Mouse (Mus musculus) liver, embryonic 15.5 days (tissue): ENCODE measurements around the gene Atl3. TPM values are rescaled to one million over a fixed set of nuclear protein-coding genes. Genes with fewer than 3 reads are reported as not detected.

Source experiments
- ATAC-seq: fragments of 200-750 bp; cut with Nextera tagmentation; 2 replicates; pipeline ENCODE4 v1.8.0; 2017; ENCODE audit warnings: moderate number of reproducible peaks, mild to moderate bottlenecking, moderate library complexity; ENCODE audit not compliant: insufficient read depth
- H3K27ac ChIP-seq: fragments of 300-500 bp; sonication (generic); replicated peaks from 2 replicates; pipeline ENCODE4 v1.5.1; 2015; ENCODE audit warnings: mild to moderate bottlenecking, inconsistent platforms
- H3K27me3 ChIP-seq: fragments of 300-500 bp; sonication (generic); 2 replicates; pipeline ENCODE4 v1.6.1; 2015; ENCODE audit warnings: mild to moderate bottlenecking, inconsistent platforms
- H3K36me3 ChIP-seq: fragments of 300-500 bp; sonication (generic); replicated peaks from 2 replicates; pipeline ENCODE4 v1.6.1; 2015; ENCODE audit warnings: moderate library complexity, mild to moderate bottlenecking, inconsistent platforms
- H3K4me1 ChIP-seq: fragments of 300-500 bp; sonication (generic); replicated peaks from 2 replicates; pipeline ENCODE4 v1.6.1; 2015; ENCODE audit warnings: inconsistent platforms
- H3K4me2 ChIP-seq: fragments of 300-500 bp; sonication (generic); 2 replicates; pipeline ENCODE4 v1.6.1; 2015; ENCODE audit warnings: moderate library complexity, mild to moderate bottlenecking, inconsistent platforms
- H3K4me3 ChIP-seq: fragments of 300-500 bp; sonication (generic); replicated peaks from 2 replicates; pipeline ENCODE4 v1.5.1; 2015; ENCODE audit warnings: mild to moderate bottlenecking, inconsistent platforms
- H3K9ac ChIP-seq: fragments of 300-500 bp; sonication (generic); 2 replicates; pipeline ENCODE4 v1.6.1; 2015; ENCODE audit warnings: moderate library complexity, mild to moderate bottlenecking, inconsistent platforms
- H3K9me3 ChIP-seq: fragments of 300-500 bp; sonication (generic); replicated peaks from 2 replicates; pipeline ENCODE4 v1.6.1; 2016; ENCODE audit warnings: inconsistent platforms
- WGBS: fragments of 180-500 bp; shearing (Covaris S2); methylation state at CpG from one replicate; pipeline ENCODE4 v1.1.7; 2015; ENCODE audit warnings: mixed read lengths; ENCODE audit not compliant: insufficient replicate concordance; 5-methylcytosine and 5-hydroxymethylcytosine counted together
- polyA plus RNA-seq: library from polyadenylated mRNA; unstranded; fragments of >200 nt; fragmentation: Nextera tagmentation; extraction: Ambion mirVana; gene quantifications from 2 replicates; pipeline ENCODE4 v1.2.1, GENCODE M21; 2015

The Atl3 gene
- polyA plus RNA-seq, 1 experiment from 2014 or later: 5.1 TPM

- H3K36me3 ChIP-seq: no peaks in the 10 kb centered on the region
- H3K9me3 ChIP-seq: no peaks in the 10 kb centered on the region
- ATAC-seq: no peak
- H3K9ac ChIP-seq: no peak overlapping the region
- H3K27me3 ChIP-seq: no peaks in the 10 kb centered on the region
- 77% methylated on average over 1 of the region's 1 CpGs for WGBS
- no peak overlapping the region for H3K4me2 ChIP-seq
- no peak overlapping the region for H3K4me3 ChIP-seq
- peaks cover 22% of the 10 kb centered on the region for H3K4me1 ChIP-seq
- H3K27ac ChIP-seq: no peak overlapping the region
These were observed 6.9 kb downstream of the Atl3 start for GRCm38 (mm10) chr19:7500701-7501100.

- Histone ChIP-seq H3K9me3 (no peaks in the 10 kb centered on the region), H3K27me3 (no peaks in the 10 kb centered on the region), H3K9ac (no peak overlapping the region), H3K4me2 (no peak overlapping the region), H3K27ac (no peak overlapping the region), H3K36me3 (no peaks in the 10 kb centered on the region), H3K4me3 (no peak overlapping the region), H3K4me1 (peaks cover 15% of the 10 kb centered on the region)
- 61% methylated on average over 2 of the region's 2 CpGs for WGBS
- no peak for ATAC-seq
These were observed 8.6 kb downstream of the Atl3 start for GRCm38 (mm10) chr19:7502432-7502831.

- H3K9ac ChIP-seq: no peak overlapping the region
- no peaks in the 10 kb centered on the region for H3K27me3 ChIP-seq
- WGBS: 68% methylated on average over 1 of the region's 1 CpGs
- H3K4me2 ChIP-seq: no peak overlapping the region
- H3K27ac ChIP-seq: no peak overlapping the region
- H3K4me3 ChIP-seq: no peak overlapping the region
- ATAC-seq: no peak
- peaks cover 10% of the 10 kb centered on the region for H3K4me1 ChIP-seq
- no peaks in the 10 kb centered on the region for H3K9me3 ChIP-seq
- peaks cover 15% of the 10 kb centered on the region for H3K36me3 ChIP-seq
These were observed 12.5 kb downstream of the Atl3 start for GRCm38 (mm10) chr19:7506321-7506720.

GRCm38 (mm10) chr19:7508026-7508425, 14.2 kb downstream of the Atl3 start:
- H3K4me2 ChIP-seq: no peak overlapping the region
- H3K4me1 ChIP-seq: peaks cover 11% of the 10 kb centered on the region
- 77% methylated on average over 4 of the region's 4 CpGs for WGBS
- no peak overlapping the region for H3K27ac ChIP-seq
- no peak overlapping the region for H3K4me3 ChIP-seq
- H3K9ac ChIP-seq: no peak overlapping the region
- ATAC-seq: no peak
- no peaks in the 10 kb centered on the region for H3K27me3 ChIP-seq
- peaks cover 28% of the 10 kb centered on the region for H3K36me3 ChIP-seq
- H3K9me3 ChIP-seq: no peaks in the 10 kb centered on the region

- Histone ChIP-seq H3K4me1 (peaks cover 6% of the 10 kb centered on the region), H3K27ac (no peak overlapping the region), H3K4me3 (no peak overlapping the region), H3K9ac (no peak overlapping the region), H3K9me3 (no peaks in the 10 kb centered on the region), H3K27me3 (no peaks in the 10 kb centered on the region), H3K36me3 (peaks cover 58% of the 10 kb centered on the region), H3K4me2 (no peak overlapping the region)
- WGBS: 15% methylated on average over 1 of the region's 1 CpGs
- ATAC-seq: no peak
These were observed 22.6 kb downstream of the Atl3 start for GRCm38 (mm10) chr19:7516437-7516836.

GRCm38 (mm10) chr19:7521619-7522018, 27.8 kb downstream of the Atl3 start:
- no peak overlapping the region for H3K9ac ChIP-seq
- H3K27me3 ChIP-seq: no peaks in the 10 kb centered on the region
- H3K9me3 ChIP-seq: no peaks in the 10 kb centered on the region
- no peaks in the 10 kb centered on the region for H3K4me1 ChIP-seq
- H3K4me3 ChIP-seq: no peak overlapping the region
- no peak overlapping the region for H3K27ac ChIP-seq
- no peak for ATAC-seq
- WGBS: 76% methylated on average over 3 of the region's 3 CpGs
- peaks cover 69% of the 10 kb centered on the region for H3K36me3 ChIP-seq
- no peak overlapping the region for H3K4me2 ChIP-seq

- Histone ChIP-seq H3K9ac (no peak overlapping the region), H3K27me3 (no peaks in the 10 kb centered on the region), H3K27ac (no peak overlapping the region), H3K36me3 (peaks cover 61% of the 10 kb centered on the region), H3K9me3 (no peaks in the 10 kb centered on the region), H3K4me2 (no peak overlapping the region), H3K4me3 (no peak overlapping the region), H3K4me1 (no peaks in the 10 kb centered on the region)
- no peak for ATAC-seq
- 93% methylated on average over 2 of the region's 2 CpGs for WGBS
These were observed 29.0 kb downstream of the Atl3 start for GRCm38 (mm10) chr19:7522856-7523255.

GRCm38 (mm10) chr19:7523292-7523691, 29.5 kb downstream of the Atl3 start:
- H3K27me3 ChIP-seq: no peaks in the 10 kb centered on the region
- WGBS: 74% methylated on average over 1 of the region's 1 CpGs
- no peak overlapping the region for H3K4me2 ChIP-seq
- H3K4me3 ChIP-seq: no peak overlapping the region
- no peak overlapping the region for H3K27ac ChIP-seq
- H3K9me3 ChIP-seq: no peaks in the 10 kb centered on the region
- H3K9ac ChIP-seq: no peak overlapping the region
- ATAC-seq: no peak
- H3K36me3 ChIP-seq: peaks cover 64% of the 10 kb centered on the region
- no peaks in the 10 kb centered on the region for H3K4me1 ChIP-seq

GRCm38 (mm10) chr19:7523781-7524180, 29.9 kb downstream of the Atl3 start:
- no peaks in the 10 kb centered on the region for H3K4me1 ChIP-seq
- H3K36me3 ChIP-seq: peaks cover 64% of the 10 kb centered on the region
- H3K4me2 ChIP-seq: no peak overlapping the region
- no peak for ATAC-seq
- no peak overlapping the region for H3K27ac ChIP-seq
- H3K9me3 ChIP-seq: no peaks in the 10 kb centered on the region
- H3K4me3 ChIP-seq: no peak overlapping the region
- no peaks in the 10 kb centered on the region for H3K27me3 ChIP-seq
- no peak overlapping the region for H3K9ac ChIP-seq

GRCm38 (mm10) chr19:7524879-7525278, 31.0 kb downstream of the Atl3 start:
- H3K27me3 ChIP-seq: no peaks in the 10 kb centered on the region
- H3K4me2 ChIP-seq: no peak overlapping the region
- no peaks in the 10 kb centered on the region for H3K4me1 ChIP-seq
- H3K9me3 ChIP-seq: no peaks in the 10 kb centered on the region
- no peak overlapping the region for H3K4me3 ChIP-seq
- peaks cover 64% of the 10 kb centered on the region for H3K36me3 ChIP-seq
- no peak overlapping the region for H3K27ac ChIP-seq
- WGBS: 74% methylated on average over 3 of the region's 3 CpGs
- no peak for ATAC-seq
- H3K9ac ChIP-seq: no peak overlapping the region

GRCm38 (mm10) chr19:7528639-7529428, 35.0 kb downstream of the Atl3 start:
- no peak overlapping the region for H3K4me3 ChIP-seq
- no peaks in the 10 kb centered on the region for H3K9me3 ChIP-seq
- no peak overlapping the region for H3K4me2 ChIP-seq
- no peaks in the 10 kb centered on the region for H3K27me3 ChIP-seq
- peaks cover 72% of the 10 kb centered on the region for H3K36me3 ChIP-seq
- ATAC-seq: no peak
- WGBS: 54% methylated on average over 7 of the region's 7 CpGs
- no peak overlapping the region for H3K9ac ChIP-seq
- no peaks in the 10 kb centered on the region for H3K4me1 ChIP-seq
- H3K27ac ChIP-seq: no peak overlapping the region

GRCm38 (mm10) chr19:7531906-7532305, 38.1 kb downstream of the Atl3 start:
- 81% methylated on average over 5 of the region's 5 CpGs for WGBS
- Histone ChIP-seq H3K4me2 (no peak overlapping the region), H3K9me3 (no peaks in the 10 kb centered on the region), H3K27me3 (no peaks in the 10 kb centered on the region), H3K4me1 (no peaks in the 10 kb centered on the region), H3K9ac (no peak overlapping the region), H3K27ac (no peak overlapping the region), H3K36me3 (peaks cover 60% of the 10 kb centered on the region), H3K4me3 (no peak overlapping the region)
- no peak for ATAC-seq
